Mouse (Mus musculus) ES-E14 (cell line): Measurements from ENCODE around the gene 4930432K21Rik.

Source experiments
- CHD2 ChIP-seq: IDR thresholded peaks from 2 replicates; pipeline ENCODE4 v1.6.1; 2014; ENCODE audit warnings: mild to moderate bottlenecking, low read depth, low read length, inconsistent platforms
- MAFK ChIP-seq: IDR thresholded peaks from 2 replicates; pipeline ENCODE4 v1.6.1; 2014; ENCODE audit warnings: mild to moderate bottlenecking, low read depth, low read length, inconsistent platforms; ENCODE audit not compliant: insufficient read depth
- ZC3H11A ChIP-seq: IDR thresholded peaks from 2 replicates; pipeline ENCODE4 v1.6.1; 2012; ENCODE audit warnings: low read depth, mild to moderate bottlenecking, inconsistent platforms, low read length, borderline replicate concordance
- ZNF384 ChIP-seq: IDR thresholded peaks from 2 replicates; pipeline ENCODE4 v1.6.1; 2012; ENCODE audit warnings: low read depth, low read length, inconsistent platforms

GRCm38 (mm10) chr8:84122151-84122550 lies 25.7 kb upstream of the 4930432K21Rik start:
- TF ChIP-seq CHD2: no peak
- no peak for TF ChIP-seq MAFK
- no peak for TF ChIP-seq ZC3H11A
- TF ChIP-seq ZNF384: no peak
